Mouse (Mus musculus) embryonic facial prominence, embryonic 12.5 days (tissue): Measurements from ENCODE around the gene Bcar3. TPM values are rescaled to one million over a fixed set of nuclear protein-coding genes. Genes with fewer than 3 reads are reported as not detected.

ENCODE experiments used
- ATAC-seq: fragments of 200-750 bp; cut with Nextera tagmentation; 2 replicates; pipeline ENCODE4 v1.8.0; 2017; ENCODE audit not compliant: insufficient number of reproducible peaks, insufficient read depth, low FRiP score, low TSS enrichment
- H3K27ac ChIP-seq: fragments of 300-500 bp; sonication (generic); 2 replicates; pipeline ENCODE4 v1.5.1; 2016; ENCODE audit warnings: mild to moderate bottlenecking
- H3K27me3 ChIP-seq: fragments of 300-500 bp; sonication (generic); 2 replicates; pipeline ENCODE4 v1.6.1; 2016; ENCODE audit warnings: mild to moderate bottlenecking, moderate library complexity
- H3K36me3 ChIP-seq: fragments of 300-500 bp; sonication (generic); 2 replicates; pipeline ENCODE4 v1.6.1; 2016; ENCODE audit warnings: mild to moderate bottlenecking
- H3K4me1 ChIP-seq: fragments of 300-500 bp; sonication (generic); 2 replicates; pipeline ENCODE4 v1.6.1; 2016
- H3K4me2 ChIP-seq: fragments of 300-500 bp; sonication (generic); replicated peaks from 2 replicates; pipeline ENCODE4 v1.6.1; 2016; ENCODE audit warnings: mild to moderate bottlenecking, moderate library complexity
- H3K4me3 ChIP-seq: fragments of 300-500 bp; sonication (generic); 2 replicates; pipeline ENCODE4 v1.5.1; 2016; ENCODE audit warnings: mild to moderate bottlenecking
- H3K9ac ChIP-seq: fragments of 300-500 bp; sonication (generic); 2 replicates; pipeline ENCODE4 v1.6.1; 2016; ENCODE audit warnings: mild to moderate bottlenecking, moderate library complexity
- H3K9me3 ChIP-seq: fragments of 300-500 bp; sonication (generic); 2 replicates; pipeline ENCODE4 v1.6.1; 2016; ENCODE audit warnings: mild to moderate bottlenecking, moderate library complexity
- WGBS: fragments of 180-500 bp; shearing (Covaris S2); methylation state at CpG from one replicate; pipeline ENCODE4 v1.1.7; 2016; 5-methylcytosine and 5-hydroxymethylcytosine counted together
- polyA plus RNA-seq: library from polyadenylated mRNA; unstranded; fragments of >200 nt; fragmentation: Nextera tagmentation; extraction: Ambion mirVana; gene quantifications from 2 replicates; pipeline ENCODE4 v1.2.1, GENCODE M21; 2016

Gene Bcar3
- polyA plus RNA-seq, 1 experiment from 2014 or later: 11.2 TPM

GRCm38 (mm10) chr3:122521294-122521693, 227.4 kb downstream of the Bcar3 start:
- Histone ChIP-seq H3K36me3 (no peaks in the 10 kb centered on the region), H3K27ac (no peak overlapping the region), H3K9ac (no peak overlapping the region), H3K9me3 (no peaks in the 10 kb centered on the region), H3K27me3 (no peaks in the 10 kb centered on the region), H3K4me2 (no peak overlapping the region), H3K4me3 (no peak overlapping the region), H3K4me1 (peaks cover 33% of the 10 kb centered on the region)
- WGBS: 35% methylated on average over 1 of the region's 1 CpGs
- no peak for ATAC-seq

- H3K4me2 ChIP-seq: no peak overlapping the region
Measured at GRCm38 (mm10) chr3:122528477-122528876, 234.5 kb downstream of the Bcar3 start.

GRCm38 (mm10) chr3:122535938-122536703, 242.2 kb downstream of the Bcar3 start:
- H3K4me3 ChIP-seq: no peak overlapping the region
- WGBS: 87% methylated on average over 8 of the region's 8 CpGs
- 0 out of 2 replicates have a peak, but pooled peaks have one; percentile 15 for ATAC-seq

More at GRCm38 (mm10) chr3:122528477-122528876, 234.5 kb downstream of the Bcar3 start:
- H3K4me1 ChIP-seq: no peaks in the 10 kb centered on the region
- H3K27me3 ChIP-seq: no peaks in the 10 kb centered on the region
- no peaks in the 10 kb centered on the region; the same call in 1 of the 2 replicates for H3K36me3 ChIP-seq
- WGBS: 86% methylated on average over 3 of the region's 3 CpGs
- no peak overlapping the region for H3K9ac ChIP-seq
- H3K9me3 ChIP-seq: no peaks in the 10 kb centered on the region
- H3K4me3 ChIP-seq: no peak overlapping the region
- ATAC-seq: no peak
- H3K27ac ChIP-seq: no peak overlapping the region

GRCm38 (mm10) chr3:122538851-122539250, 244.9 kb downstream of the Bcar3 start:
- H3K27me3 ChIP-seq: no peaks in the 10 kb centered on the region
- no peak overlapping the region for H3K4me2 ChIP-seq
- no peak overlapping the region for H3K9ac ChIP-seq
- no peak for ATAC-seq
- 85% methylated on average over 2 of the region's 2 CpGs for WGBS
- H3K4me1 ChIP-seq: no peaks in the 10 kb centered on the region
- H3K36me3 ChIP-seq: peaks cover 60% of the 10 kb centered on the region
- H3K4me3 ChIP-seq: no peak overlapping the region
- no peaks in the 10 kb centered on the region for H3K9me3 ChIP-seq
- H3K27ac ChIP-seq: no peak overlapping the region

More at GRCm38 (mm10) chr3:122535938-122536703, 242.2 kb downstream of the Bcar3 start:
- no peak overlapping the region for H3K9ac ChIP-seq
- H3K4me2 ChIP-seq: no peak overlapping the region
- H3K4me1 ChIP-seq: no peaks in the 10 kb centered on the region
- H3K27me3 ChIP-seq: no peaks in the 10 kb centered on the region
- no peak overlapping the region for H3K27ac ChIP-seq
- peaks cover 36% of the 10 kb centered on the region for H3K36me3 ChIP-seq
- H3K9me3 ChIP-seq: no peaks in the 10 kb centered on the region

- Histone ChIP-seq H3K36me3 (peaks cover 71% of the 10 kb centered on the region), H3K27ac (no peak overlapping the region), H3K4me2 (no peak overlapping the region), H3K4me1 (no peaks in the 10 kb centered on the region), H3K27me3 (no peaks in the 10 kb centered on the region), H3K9ac (no peak overlapping the region), H3K9me3 (no peaks in the 10 kb centered on the region), H3K4me3 (no peak overlapping the region)
- ATAC-seq: no peak
- WGBS: 89% methylated on average over 17 of the region's 17 CpGs
Measured at GRCm38 (mm10) chr3:122539961-122540690, 246.2 kb downstream of the Bcar3 start.

- H3K4me2 ChIP-seq: no peak overlapping the region
- no peaks in the 10 kb centered on the region for H3K9me3 ChIP-seq
- H3K9ac ChIP-seq: no peak overlapping the region
- 89% methylated on average over 4 of the region's 4 CpGs for WGBS
- H3K27ac ChIP-seq: no peak overlapping the region
- peaks cover 77% of the 10 kb centered on the region for H3K36me3 ChIP-seq
- no peak for ATAC-seq
- no peaks in the 10 kb centered on the region for H3K27me3 ChIP-seq
- no peak overlapping the region for H3K4me3 ChIP-seq
- H3K4me1 ChIP-seq: no peaks in the 10 kb centered on the region
Measured at GRCm38 (mm10) chr3:122540918-122541317, 247.0 kb downstream of the Bcar3 start.

- no peaks in the 10 kb centered on the region for H3K4me1 ChIP-seq
- peaks cover 60% of the 10 kb centered on the region for H3K36me3 ChIP-seq
- no peak for ATAC-seq
- H3K4me3 ChIP-seq: no peak overlapping the region
- WGBS: 73% methylated on average over 2 of the region's 2 CpGs
- no peak overlapping the region for H3K27ac ChIP-seq
- no peak overlapping the region for H3K4me2 ChIP-seq
- H3K9ac ChIP-seq: no peak overlapping the region
- no peaks in the 10 kb centered on the region for H3K27me3 ChIP-seq
- no peaks in the 10 kb centered on the region for H3K9me3 ChIP-seq
Measured at GRCm38 (mm10) chr3:122545346-122545745, 251.4 kb downstream of the Bcar3 start.

GRCm38 (mm10) chr3:122547469-122547868, 253.5 kb downstream of the Bcar3 start:
- no peak overlapping the region for H3K9ac ChIP-seq
- H3K27ac ChIP-seq: no peak overlapping the region
- H3K36me3 ChIP-seq: peaks cover 39% of the 10 kb centered on the region
- no peaks in the 10 kb centered on the region for H3K4me1 ChIP-seq
- 87% methylated on average over 4 of the region's 4 CpGs for WGBS
- no peak overlapping the region for H3K4me2 ChIP-seq
- H3K4me3 ChIP-seq: no peak overlapping the region
- ATAC-seq: no peak
- H3K9me3 ChIP-seq: no peaks in the 10 kb centered on the region
- H3K27me3 ChIP-seq: no peaks in the 10 kb centered on the region

GRCm38 (mm10) chr3:122551174-122551573, 257.2 kb downstream of the Bcar3 start:
- no peaks in the 10 kb centered on the region for H3K27me3 ChIP-seq
- no peak overlapping the region for H3K4me2 ChIP-seq
- H3K27ac ChIP-seq: no peak overlapping the region
- WGBS: 94% methylated on average over 3 of the region's 3 CpGs
- ATAC-seq: no peak
- no peak overlapping the region for H3K4me3 ChIP-seq
- no peaks in the 10 kb centered on the region for H3K4me1 ChIP-seq
- H3K9me3 ChIP-seq: no peaks in the 10 kb centered on the region
- peaks cover 11% of the 10 kb centered on the region; the same call in 1 of the 2 replicates for H3K36me3 ChIP-seq
- H3K9ac ChIP-seq: no peak overlapping the region

- Histone ChIP-seq H3K9me3 (no peaks in the 10 kb centered on the region), H3K9ac (no peak overlapping the region), H3K4me3 (no peak overlapping the region), H3K27ac (no peak overlapping the region), H3K27me3 (no peaks in the 10 kb centered on the region), H3K36me3 (peaks cover 14% of the 10 kb centered on the region; the same call in 1 of the 2 replicates), H3K4me1 (no peaks in the 10 kb centered on the region), H3K4me2 (no peak overlapping the region)
- no peak for ATAC-seq
- 82% methylated on average over 2 of the region's 2 CpGs for WGBS
Measured at GRCm38 (mm10) chr3:122557766-122558165, 263.8 kb downstream of the Bcar3 start.

- Histone ChIP-seq H3K9me3 (no peaks in the 10 kb centered on the region), H3K9ac (no peak overlapping the region), H3K4me2 (no peak overlapping the region), H3K4me1 (no peaks in the 10 kb centered on the region), H3K4me3 (no peak overlapping the region), H3K27me3 (no peaks in the 10 kb centered on the region), H3K36me3 (peaks cover 19% of the 10 kb centered on the region), H3K27ac (no peak overlapping the region)
- ATAC-seq: no peak
- 20% methylated on average over 7 of the region's 7 CpGs for WGBS
Measured at GRCm38 (mm10) chr3:122565285-122565684, 271.3 kb downstream of the Bcar3 start.

GRCm38 (mm10) chr3:122566112-122566511, 272.2 kb downstream of the Bcar3 start:
- Histone ChIP-seq H3K4me3 (no peak overlapping the region), H3K4me2 (no peak overlapping the region), H3K9ac (no peak overlapping the region), H3K27ac (no peak overlapping the region), H3K4me1 (no peaks in the 10 kb centered on the region), H3K36me3 (peaks cover 15% of the 10 kb centered on the region), H3K9me3 (no peaks in the 10 kb centered on the region), H3K27me3 (no peaks in the 10 kb centered on the region)
- 69% methylated on average over 3 of the region's 3 CpGs for WGBS
- ATAC-seq: no peak
